16 mouse cellular contexts compared by ENCODE assay signal in the genomic region with DNA sequence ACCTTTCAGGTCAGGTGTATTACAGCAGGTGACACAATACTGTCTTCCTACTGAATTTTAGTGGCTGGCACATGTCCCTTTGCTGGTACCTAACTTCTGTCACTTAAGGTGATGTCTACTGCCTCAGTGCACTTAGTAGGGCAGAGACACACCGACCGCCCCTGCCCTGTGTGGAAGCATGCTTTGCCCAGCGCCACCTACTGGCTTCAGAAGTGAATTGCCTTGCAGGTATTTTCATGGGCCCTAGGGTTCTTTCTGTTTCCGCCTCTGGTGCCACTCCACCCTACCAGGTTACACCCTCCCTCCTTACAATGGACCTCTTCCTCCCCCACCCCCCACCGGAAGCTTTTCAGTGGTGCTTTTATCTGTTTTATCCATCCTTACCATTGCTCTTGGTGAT. TPM values are rescaled to one million over a fixed set of nuclear protein-coding genes. Genes with fewer than 3 reads are reported as not detected.
DNase-seq lines count a peak whose midpoint lies in the region; ATAC-seq and TF ChIP-seq lines count a peak whose summit lies in the region.
"Had no signal": no experiment of that assay in that cellular context is flagged by ENCODE, and none has a peak within 500 bp of the region (broad histone marks: within the 10 kb centered on the region; RNA-seq: fewer than 3 reads in every experiment).

No protein-coding gene starts in this region.

- H3K36me3 ChIP-seq in heart, adult 2 months (ENCODE audit: control insufficient read depth, insufficient read depth, low read length): no peaks in the 10 kb centered on the region
- peaks cover 1% of the 10 kb centered on the region; the same call in 1 of the 2 replicates for H3K36me3 ChIP-seq in spleen, adult 2 months (ENCODE audit: control insufficient read depth, insufficient read depth, low read length)
- no peaks in the 10 kb centered on the region for H3K36me3 ChIP-seq in stomach, postnatal 0 days (ENCODE audit: control insufficient read depth, insufficient read depth, low read length)

- H3K27me3 ChIP-seq in heart, adult 2 months (ENCODE audit: control insufficient read depth, insufficient read depth, low read length): no peaks in the 10 kb centered on the region
- no peaks in the 10 kb centered on the region for H3K27me3 ChIP-seq in spleen, adult 2 months (ENCODE audit: control insufficient read depth, insufficient read depth, low read length)
- no peaks in the 10 kb centered on the region for H3K27me3 ChIP-seq in stomach, postnatal 0 days (ENCODE audit: control insufficient read depth, insufficient read depth, low read length)
- H3K27me3 ChIP-seq: liver, embryonic 13.5 days; megakaryocyte, embryonic 14.5 days had no signal

- no peak overlapping the region for H3K4me2 ChIP-seq in stomach, postnatal 0 days (replicated peaks; ENCODE audit: low read depth)
- H3K4me2 ChIP-seq: liver, embryonic 13.5 days had no signal

- intact Hi-C loops in heart, adult 2 months (cut with DNase I): no loop called here

- H3K27ac ChIP-seq in heart, adult 2 months: no peak overlapping the region
- H3K27ac ChIP-seq in spleen, adult 2 months (ENCODE audit: insufficient read depth, low read length): no peak overlapping the region
- no peak overlapping the region for H3K27ac ChIP-seq in bone marrow, adult 2 months (ENCODE audit: control insufficient read depth, insufficient read depth, low read depth, low read length, poor library complexity)
- no peak overlapping the region for H3K27ac ChIP-seq in stomach, postnatal 0 days (replicated peaks)
- H3K27ac ChIP-seq: liver, embryonic 13.5 days had no signal

- H3K4me1 ChIP-seq in heart, adult 2 months (ENCODE audit: control insufficient read depth, insufficient read depth, low read length): no peaks in the 10 kb centered on the region
- no peaks in the 10 kb centered on the region for H3K4me1 ChIP-seq in spleen, adult 2 months (ENCODE audit: control insufficient read depth, insufficient read depth, insufficient read length)
- no peaks in the 10 kb centered on the region for H3K4me1 ChIP-seq in bone marrow, adult 2 months (ENCODE audit: control insufficient read depth, insufficient read depth, low read length)
- H3K4me1 ChIP-seq in stomach, postnatal 0 days (replicated peaks; ENCODE audit: control insufficient read depth, insufficient read depth): no peaks in the 10 kb centered on the region
- H3K4me1 ChIP-seq: liver, embryonic 13.5 days; megakaryocyte, embryonic 14.5 days had no signal

- no peak overlapping the region for H3K9ac ChIP-seq in heart, adult 2 months (ENCODE audit: low read depth, low read length)
- no peak overlapping the region for H3K9ac ChIP-seq in stomach, postnatal 0 days (ENCODE audit: low read length)
- H3K9ac ChIP-seq: liver, embryonic 13.5 days had no signal

- TF ChIP-seq POLR2A in heart, adult 2 months (IDR thresholded peaks at IDR 0.05; ENCODE audit: insufficient read depth, low read depth, low read length): no peak
- TF ChIP-seq POLR2A in spleen, adult 2 months (IDR thresholded peaks at IDR 0.05; ENCODE audit: low read depth, low read length): no peak
- no peak for TF ChIP-seq POLR2A in bone marrow, adult 2 months (IDR thresholded peaks at IDR 0.05; ENCODE audit: borderline replicate concordance, control insufficient read depth, low read depth, low read length)

- no peak for ATAC-seq in stomach, postnatal 0 days (ENCODE audit: low FRiP score, low TSS enrichment)
- ATAC-seq: activated CD4-positive, CD25-positive, alpha-beta regulatory T cell, adult 4 months had no signal

- no peak for TF ChIP-seq EP300 in heart, adult 2 months (IDR thresholded peaks at IDR 0.05; ENCODE audit: insufficient read depth, low read depth, low read length)
- no peak for TF ChIP-seq EP300 in stomach, postnatal 0 days (optimal IDR thresholded peaks at IDR 0.05)

- DNase-seq in heart, adult 2 months: no peak
- DNase-seq in heart, adult 18-20 months: no peak
- no peak for DNase-seq in spleen, adult 2 months (ENCODE audit: low read depth in 1 of 2, low spot score in 2 of 2)
- DNase-seq in spleen, postnatal 10 days (ENCODE audit: low spot score in 2 of 2): no peak
- no peak for DNase-seq in stomach, postnatal 0 days (ENCODE audit: low spot score)
- DNase-seq in gastrocnemius, postnatal 4 days (ENCODE audit: low spot score in 2 of 2): no peak
- DNase-seq in kidney, adult 11 months: no peak
- DNase-seq: cerebellum, adult 9-10 months; heart, postnatal 4 days; layer of hippocampus, postnatal 36 days; liver, embryonic 13.5 days had no signal

- H3K4me3 ChIP-seq in heart, adult 2 months: no peak overlapping the region
- no peak overlapping the region for H3K4me3 ChIP-seq in spleen, adult 2 months (ENCODE audit: extremely low read depth, insufficient read depth, insufficient read length)
- no peak overlapping the region for H3K4me3 ChIP-seq in bone marrow, adult 2 months (replicated peaks; ENCODE audit: control insufficient read depth, low read depth, low read length)
- no peak overlapping the region for H3K4me3 ChIP-seq in stomach, postnatal 0 days (ENCODE audit: low read depth, low read length)
- H3K4me3 ChIP-seq: liver, embryonic 13.5 days; megakaryocyte, embryonic 14.5 days; myocyte had no signal

- H3K79me2 ChIP-seq in heart, adult 2 months (replicated peaks; ENCODE audit: control insufficient read depth, insufficient read depth, low read length): no peaks in the 10 kb centered on the region

- no peaks in the 10 kb centered on the region for H3K9me3 ChIP-seq in stomach, postnatal 0 days (ENCODE audit: control insufficient read depth, low read length)
- H3K9me3 ChIP-seq: liver, embryonic 13.5 days had no signal

- WGBS in heart, adult 2 months: 50% methylated on average over 5 of the region's 5 CpGs
- WGBS in spleen, adult 2 months: 79% methylated on average over 5 of the region's 5 CpGs
- 76% methylated on average over 5 of the region's 5 CpGs for WGBS in bone marrow, adult 2 months
- WGBS in stomach, postnatal 0 days: 53% methylated on average over 5 of the region's 5 CpGs

- TF ChIP-seq CTCF in heart, adult 2 months (IDR thresholded peaks at IDR 0.05): peak; percentile 42
- TF ChIP-seq CTCF in spleen, adult 2 months (IDR thresholded peaks at IDR 0.05; ENCODE audit: extremely low read depth, insufficient read depth, insufficient read length, insufficient replicate concordance): peak; percentile 13; the same call in 1 of the 2 replicates
- TF ChIP-seq CTCF in bone marrow, adult 2 months (IDR thresholded peaks at IDR 0.05; ENCODE audit: control insufficient read depth, insufficient read depth, low read length): peak; percentile 40; the same call in 1 of the 2 replicates
- TF ChIP-seq CTCF in stomach, postnatal 0 days (IDR thresholded peaks at IDR 0.05; ENCODE audit: low read depth): peak; percentile 41

RNA-seq across cellular contexts. Expression of a gene that starts 47.9 kb away (rescaled TPM):
- total RNA-seq in heart, adult 2 months (2021): 1 to 10 TPM; 6.3 to 6.7 TPM
- polyA plus RNA-seq in heart, adult 2 months (2012; rRNA removed): 1.8 and 3.8 TPM in 2 replicates
- 1 to 10 TPM; 5.7 to 6.3 TPM for total RNA-seq in heart, adult 18-20 months (2021)
- 1.2 and 1.7 TPM in 2 replicates for polyA plus RNA-seq in spleen, adult 2 months (2012; rRNA removed)
- polyA plus RNA-seq in bone marrow, adult 2 months (2011; ENCODE audit: insufficient read depth, insufficient read length, low replicate concordance, missing spikeins): 0.70 and 2.8 TPM in 2 replicates
- polyA plus RNA-seq in stomach, postnatal 0 days (2015; fragmentation: Nextera tagmentation; extraction: Ambion mirVana): 7.3 and 7.5 TPM in 2 replicates
- 10 to 100 TPM in 1 of 2 experiments, 1 to 10 TPM in 1; 7.8 to 11.6 TPM for total RNA-seq in gastrocnemius, postnatal 4 days (2021)

RNA-seq across cellular contexts. Expression of a gene that starts 54.0 kb away (rescaled TPM):
- total RNA-seq in heart, adult 2 months (2021): under 1 TPM in 1 of 2 experiments, not detected in 1; 0.16 TPM
- 0.21 and 0.23 TPM in 2 replicates for polyA plus RNA-seq in heart, adult 2 months (2012; rRNA removed)
- not detected for total RNA-seq in heart, adult 18-20 months (2021)
- polyA plus RNA-seq in spleen, adult 2 months (2012; rRNA removed): 0.07 and 0.20 TPM in 2 replicates
- 1.4 and 2.6 TPM in 2 replicates for polyA plus RNA-seq in bone marrow, adult 2 months (2011; ENCODE audit: insufficient read depth, insufficient read length, low replicate concordance, missing spikeins)
- polyA plus RNA-seq in stomach, postnatal 0 days (2015; fragmentation: Nextera tagmentation; extraction: Ambion mirVana): not detected in 2 replicates
- under 1 TPM; 0.18 to 0.39 TPM for total RNA-seq in gastrocnemius, postnatal 4 days (2021)
- total RNA-seq: heart, postnatal 4 days had no signal
- polyA plus RNA-seq: activated CD4-positive, CD25-positive, alpha-beta regulatory T cell, adult 4 months; embryonic facial prominence, embryonic 11.5 days had no signal
